Mouse (Mus musculus): ENCODE measurements at regions not wholly inside any gene's neighbourhood (a gene's known extent, or its start where the extent isn't known, plus 50 kb on each side); places are given as distances from the start of the nearest gene placed in this dataset.

DNA sequence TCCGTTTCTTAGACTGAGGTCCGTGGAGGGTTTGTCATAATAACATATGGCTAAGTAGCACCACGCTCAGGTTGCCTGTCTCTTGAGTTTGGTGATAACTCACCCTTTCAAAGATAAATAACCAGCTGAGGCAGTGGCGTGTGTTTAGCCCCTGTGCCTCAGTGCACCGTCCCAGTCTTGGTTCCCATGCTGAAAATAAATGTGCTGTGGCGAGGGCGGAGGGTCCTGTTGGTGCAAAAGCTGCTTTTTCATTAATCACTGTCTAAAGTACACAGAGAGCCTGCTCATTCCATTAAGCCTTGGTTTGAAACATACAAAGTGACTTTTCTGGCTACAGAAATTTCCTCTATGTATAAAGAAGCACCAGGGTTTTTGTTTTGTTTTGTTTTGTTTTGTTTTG lies 439.8 kb upstream of the Fam84a start:
- in situ Hi-C loops (cut with MboI, MseI) = no loop called here

DNA sequence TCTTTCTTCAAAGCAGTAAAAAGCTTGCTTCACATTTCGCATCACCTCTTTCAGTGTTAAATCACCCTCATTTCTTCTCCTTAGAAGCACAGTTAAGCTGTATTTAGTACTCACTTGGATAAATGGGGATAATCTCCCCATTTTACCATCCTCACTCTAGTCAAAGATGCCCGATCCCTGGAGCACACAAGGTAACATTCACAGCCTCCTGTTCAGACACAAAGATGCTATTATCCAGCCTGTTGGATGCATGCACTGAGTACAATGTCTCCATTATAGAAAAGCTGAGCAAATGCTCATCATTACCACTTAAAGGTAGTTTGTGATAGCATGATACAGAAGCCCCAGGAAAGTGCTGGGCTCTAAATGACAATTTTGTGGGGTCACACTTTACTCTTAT lies 422.4 kb upstream of the Fam84a start:
- in situ Hi-C loops (cut with MboI, MseI) = no loop called here

DNA sequence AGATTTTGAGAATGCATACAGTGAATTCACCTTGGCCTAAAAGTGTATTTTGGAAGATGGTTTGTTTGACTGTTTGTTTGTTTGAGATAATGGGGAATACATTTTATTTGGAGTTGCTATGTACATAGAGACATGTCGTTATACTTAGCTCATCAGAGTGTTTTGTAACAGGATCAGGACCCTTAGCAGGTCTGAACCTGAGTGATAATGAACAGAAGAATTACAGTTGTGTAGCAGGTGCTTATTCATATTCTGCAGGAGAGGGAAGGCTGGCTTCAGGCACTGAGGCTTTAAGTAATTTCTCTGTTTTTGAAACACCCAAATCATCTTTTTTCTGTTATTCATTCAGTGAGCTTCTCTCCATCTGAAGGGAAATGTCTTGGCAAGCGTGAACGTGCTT lies 413.1 kb upstream of the Fam84a start:
- in situ Hi-C loops (cut with MboI, MseI) = no loop called here

DNA sequence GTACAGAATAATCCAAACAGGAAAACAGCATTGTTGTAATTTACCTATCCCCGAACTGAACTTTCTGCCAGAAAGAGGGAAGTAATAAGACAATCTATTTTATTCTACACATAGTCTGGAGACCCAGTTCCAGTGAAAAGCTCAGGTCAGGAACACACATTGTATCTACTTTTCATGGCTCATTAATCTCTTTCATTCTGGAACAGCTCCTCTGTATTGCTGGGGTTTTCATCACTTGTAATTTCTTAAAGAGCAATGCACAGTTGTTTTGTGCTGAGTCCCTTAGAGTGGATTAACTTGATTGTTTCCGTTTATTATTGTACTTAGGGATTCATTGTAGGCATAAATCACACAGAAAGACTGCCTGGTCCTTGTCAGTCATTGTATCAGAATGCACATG lies 400.3 kb upstream of the Fam84a start:
- in situ Hi-C loops (cut with MboI, MseI) = loop anchor here in 1 of 2 experiments (10.0 kb wide), 1 partner anchor 273 kb away; no protein-coding TSS in a partner anchor

DNA sequence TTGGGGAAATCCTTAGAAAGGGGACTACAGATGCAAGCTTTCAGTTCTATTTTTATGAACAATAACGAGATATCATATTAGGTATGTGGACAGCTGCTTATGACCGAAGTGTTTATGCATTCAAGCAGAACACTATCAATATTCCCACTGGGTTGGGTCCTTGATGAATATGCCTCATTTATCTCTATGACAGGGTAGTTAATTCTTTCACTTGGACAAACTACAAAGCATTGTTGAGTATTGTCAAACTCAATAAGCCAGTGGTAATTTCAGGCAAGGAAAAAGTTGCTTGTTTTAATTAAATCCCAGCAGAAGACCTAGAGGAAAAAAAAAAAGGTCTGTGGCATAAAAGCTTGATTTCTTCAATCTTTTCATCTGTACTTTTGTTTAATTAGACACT lies 397.4 kb upstream of the Fam84a start:
- in situ Hi-C loops (cut with MboI, MseI) = no loop called here

DNA sequence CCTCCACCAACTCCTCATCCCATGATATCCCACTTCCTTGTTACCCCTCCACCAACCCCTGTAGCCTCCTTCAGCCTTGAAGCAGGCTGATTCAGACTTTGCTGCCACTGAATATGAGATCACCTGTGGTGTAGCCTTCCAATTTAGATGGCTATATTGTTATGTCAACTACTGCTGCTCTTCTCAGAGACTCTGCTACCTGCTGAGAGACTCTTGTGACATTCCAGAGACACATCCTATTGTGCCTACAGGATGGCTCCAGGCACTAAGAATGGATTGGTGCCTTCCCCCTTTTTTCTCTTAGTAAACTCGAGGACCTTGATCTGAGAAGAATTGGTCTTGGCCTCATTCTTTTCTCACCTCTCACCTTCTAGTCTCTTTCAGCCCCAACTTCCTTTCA lies 369.9 kb upstream of the Fam84a start:
- in situ Hi-C loops (cut with MboI, MseI) = no loop called here

DNA sequence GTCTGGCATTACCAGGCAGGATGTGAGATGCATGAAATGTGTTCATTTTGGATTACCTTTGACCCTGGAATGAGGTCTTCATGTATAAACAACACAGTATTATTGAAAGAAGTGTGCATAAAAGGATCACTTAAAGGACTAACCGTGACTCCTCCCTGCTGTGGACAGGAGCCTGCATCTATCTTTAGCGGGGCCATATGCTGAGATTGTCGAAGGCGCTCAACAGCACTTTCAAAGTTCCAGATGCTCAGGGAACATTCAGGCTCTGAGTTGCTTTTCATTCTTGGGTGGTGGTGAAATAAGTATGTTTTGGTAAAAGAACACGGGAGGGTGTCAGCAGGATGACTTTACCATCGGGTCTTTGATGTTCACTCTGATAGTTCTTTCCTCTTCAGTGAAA lies 363.7 kb upstream of the Fam84a start:
- in situ Hi-C loops (cut with MboI, MseI) = no loop called here

Measured in T-helper 17 cell (primary cell).